Mouse (Mus musculus): ENCODE results near the gene Cbx5. TPM values are rescaled to one million over a fixed set of nuclear protein-coding genes. Genes with fewer than 3 reads are reported as not detected.
A peak's percentile ranks its signal among the peaks of the same experiment; 100 is the strongest.

Cbx5 gene
- polyA plus RNA-seq, 1 experiment, result 54.8 TPM

GRCm38 (mm10) chr15:103240160-103241028 lies 778 bp upstream of the Cbx5 start, which contains the start of gene Hnrnpa1:
Gene Hnrnpa1 (plus strand): TSS chr15:103240432.
- Histone ChIP-seq H3ac (ENCODE audit: control insufficient read depth, insufficient read length) (peak within 1 kb of the TSS; percentile 30), H3K27me3 (ENCODE audit: control insufficient read depth, insufficient read depth, insufficient read length) (no peaks in the 10 kb centered on the region), H3K36me3 (ENCODE audit: control insufficient read depth, insufficient read depth) (peaks cover 45% of the 10 kb centered on the region), H3K4me3 (peak within 1 kb of the TSS; percentile 95), H3K4me2 (ENCODE audit: low read depth) (peak within 1 kb of the TSS; percentile 89), H3K79me2 (ENCODE audit: control insufficient read depth, insufficient read depth) (peaks cover 84% of the 10 kb centered on the region)
- TF ChIP-seq TCF3 (IDR thresholded peaks at IDR 0.05; ENCODE audit: insufficient read length, low read depth), result no peak
- no peak for TF ChIP-seq MYOG (IDR thresholded peaks at IDR 0.05; ENCODE audit: control insufficient read depth in 1 of 3, insufficient read depth in 1 of 3, insufficient read length in 2 of 3, low read depth in 2 of 3)
- TF ChIP-seq POLR2A (IDR thresholded peaks at IDR 0.05; ENCODE audit: insufficient read length, low read depth), result peak; percentile 95
- peak; percentile 94 for TF ChIP-seq MAX (IDR thresholded peaks at IDR 0.05; ENCODE audit: low read depth)
- peak; percentile 24 for TF ChIP-seq REST (IDR thresholded peaks at IDR 0.05; ENCODE audit: insufficient read depth, insufficient read length)
- TF ChIP-seq E2F4 (IDR thresholded peaks at IDR 0.05; ENCODE audit: insufficient read depth), result peak; percentile 14
- TF ChIP-seq SRF (IDR thresholded peaks at IDR 0.05; ENCODE audit: control insufficient read depth, insufficient read length, low read depth), result peak; percentile 18
- peak; percentile 14; the same call in 1 of the 2 replicates for TF ChIP-seq CEBPB (IDR thresholded peaks at IDR 0.05; ENCODE audit: insufficient read depth, poor library complexity, severe bottlenecking)
- TF ChIP-seq USF1 (IDR thresholded peaks at IDR 0.05; ENCODE audit: low read depth), result peak; percentile 90
- TF ChIP-seq POLR2AphosphoS2 (IDR thresholded peaks at IDR 0.05; ENCODE audit: insufficient read length, low read depth), result peak; percentile 98
- TF ChIP-seq TCF12 (IDR thresholded peaks at IDR 0.05; ENCODE audit: insufficient read depth, poor library complexity, severe bottlenecking), result no peak
- no peak for TF ChIP-seq MYOD1 (IDR thresholded peaks at IDR 0.05; ENCODE audit: control insufficient read depth in 1 of 3, insufficient read length in 2 of 3, low read depth in 2 of 3)

- peaks cover 49% of the 10 kb centered on the region for H3K36me3 ChIP-seq (ENCODE audit: control insufficient read depth, insufficient read depth)
- peak overlapping the region; percentile 30 for H3ac ChIP-seq (ENCODE audit: control insufficient read depth, insufficient read length)
- H3K79me2 ChIP-seq (ENCODE audit: control insufficient read depth, insufficient read depth), result peaks cover 87% of the 10 kb centered on the region
Observed at GRCm38 (mm10) chr15:103239130-103239684, 409 bp downstream of the Cbx5 start.

GRCm38 (mm10) chr15:103237295-103237694 lies 2.3 kb downstream of the Cbx5 start:
- Histone ChIP-seq H3ac (ENCODE audit: control insufficient read depth, insufficient read length) (no peak overlapping the region), H3K4me2 (ENCODE audit: low read depth) (peak overlapping the region; percentile 28), H3K36me3 (ENCODE audit: control insufficient read depth, insufficient read depth) (peaks cover 30% of the 10 kb centered on the region), H3K79me2 (ENCODE audit: control insufficient read depth, insufficient read depth) (peaks cover 87% of the 10 kb centered on the region), H3K27me3 (ENCODE audit: control insufficient read depth, insufficient read depth, insufficient read length) (no peaks in the 10 kb centered on the region), H3K4me3 (no peak overlapping the region)
- TF ChIP-seq SRF (IDR thresholded peaks at IDR 0.05; ENCODE audit: control insufficient read depth, insufficient read length, low read depth) (no peak), TCF12 (IDR thresholded peaks at IDR 0.05; ENCODE audit: insufficient read depth, poor library complexity, severe bottlenecking) (no peak), POLR2AphosphoS2 (IDR thresholded peaks at IDR 0.05; ENCODE audit: insufficient read length, low read depth) (no peak), POLR2A (IDR thresholded peaks at IDR 0.05; ENCODE audit: insufficient read length, low read depth) (no peak), USF1 (IDR thresholded peaks at IDR 0.05; ENCODE audit: low read depth) (no peak), MYOG (IDR thresholded peaks at IDR 0.05; ENCODE audit: control insufficient read depth in 1 of 3, insufficient read depth in 1 of 3, insufficient read length in 2 of 3, low read depth in 2 of 3) (no peak)

More at GRCm38 (mm10) chr15:103239130-103239684, 409 bp downstream of the Cbx5 start:
- TF ChIP-seq E2F4 (IDR thresholded peaks at IDR 0.05; ENCODE audit: insufficient read depth) (peak; percentile 89), MAX (IDR thresholded peaks at IDR 0.05; ENCODE audit: low read depth) (no peak)
- H3K4me2 ChIP-seq (ENCODE audit: low read depth), result peak overlapping the region; percentile 70
- H3K4me3 ChIP-seq, result peak overlapping the region; percentile 95
- H3K27me3 ChIP-seq (ENCODE audit: control insufficient read depth, insufficient read depth, insufficient read length), result no peaks in the 10 kb centered on the region

- peaks cover 15% of the 10 kb centered on the region for H3K36me3 ChIP-seq (ENCODE audit: control insufficient read depth, insufficient read depth)
- H3K79me2 ChIP-seq (ENCODE audit: control insufficient read depth, insufficient read depth), result peaks cover 100% of the 10 kb centered on the region
- no peak overlapping the region for H3ac ChIP-seq (ENCODE audit: control insufficient read depth, insufficient read length)
- no peaks in the 10 kb centered on the region for H3K27me3 ChIP-seq (ENCODE audit: control insufficient read depth, insufficient read depth, insufficient read length)
- H3K4me2 ChIP-seq (ENCODE audit: low read depth), result peak overlapping the region; percentile 27
- no peak overlapping the region for H3K4me3 ChIP-seq
- TF ChIP-seq REST (IDR thresholded peaks at IDR 0.05; ENCODE audit: insufficient read depth, insufficient read length) (no peak), E2F4 (IDR thresholded peaks at IDR 0.05; ENCODE audit: insufficient read depth) (no peak), TCF12 (IDR thresholded peaks at IDR 0.05; ENCODE audit: insufficient read depth, poor library complexity, severe bottlenecking) (peak; percentile 26), MYOG (IDR thresholded peaks at IDR 0.05; ENCODE audit: control insufficient read depth in 1 of 3, insufficient read depth in 1 of 3, insufficient read length in 2 of 3, low read depth in 2 of 3) (peak in 1 of 3 experiments; percentile 21), SRF (IDR thresholded peaks at IDR 0.05; ENCODE audit: control insufficient read depth, insufficient read length, low read depth) (no peak), POLR2AphosphoS2 (IDR thresholded peaks at IDR 0.05; ENCODE audit: insufficient read length, low read depth) (no peak), MYOD1 (IDR thresholded peaks at IDR 0.05; ENCODE audit: control insufficient read depth in 1 of 3, insufficient read length in 2 of 3, low read depth in 2 of 3) (peak in 1 of 3 experiments; percentile 32), USF1 (IDR thresholded peaks at IDR 0.05; ENCODE audit: low read depth) (no peak), CEBPB (IDR thresholded peaks at IDR 0.05; ENCODE audit: insufficient read depth, poor library complexity, severe bottlenecking) (no peak), TCF3 (IDR thresholded peaks at IDR 0.05; ENCODE audit: insufficient read length, low read depth) (no peak)
Observed at GRCm38 (mm10) chr15:103233119-103233518, 6.5 kb downstream of the Cbx5 start.

All from myocyte (in vitro differentiated cells).